Mouse (Mus musculus): ENCODE data around the gene Apoh. TPM values are rescaled to one million over a fixed set of nuclear protein-coding genes. Genes with fewer than 3 reads are reported as not detected.

The Apoh gene
- total and polyA plus RNA-seq, 3 experiments: not detected

DNA sequence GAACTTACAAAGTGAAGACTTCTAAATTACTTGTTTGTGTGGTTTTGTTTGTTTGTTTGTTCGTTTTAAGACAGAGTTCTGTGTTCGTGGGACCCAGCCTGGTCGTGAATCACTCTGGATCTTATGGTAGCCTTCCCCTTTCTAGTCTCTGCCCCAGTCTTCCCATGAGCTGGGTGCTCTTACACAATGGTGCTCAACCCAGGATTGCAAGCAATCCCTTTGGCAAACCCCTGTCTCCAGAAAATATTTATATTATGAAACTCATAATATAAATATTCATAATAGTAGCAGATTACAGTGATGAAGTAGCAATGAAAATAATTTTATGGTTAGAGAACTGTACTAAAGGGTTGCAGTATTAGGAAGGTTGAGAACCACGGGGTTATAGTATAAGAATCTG lies 12.9 kb downstream of the Apoh start:
- no peak for DNase-seq (ENCODE audit: low read depth, low spot score)
- H3K27me3 ChIP-seq (ENCODE audit: control insufficient read depth in 1 of 2, insufficient read depth in 2 of 2, low read length in 2 of 2): peaks cover 2 to 6% of the 10 kb centered on the region in 2 experiments; a peak in 3 of 4 replicates

GRCm38 (mm10) chr11:108358911-108359310 lies 15.8 kb downstream of the Apoh start:
- Histone ChIP-seq H3K27ac (ENCODE audit: control insufficient read depth, low read depth, low read length) (no peak overlapping the region), H3K79me2 (ENCODE audit: control insufficient read depth, insufficient read depth, low read length, poor library complexity) (no peaks in the 10 kb centered on the region), H3K9ac (ENCODE audit: control insufficient read depth, low read depth, low read length, poor library complexity, severe bottlenecking) (no peak overlapping the region), H3K36me3 (ENCODE audit: control insufficient read depth in 1 of 2, insufficient read depth in 2 of 2, low read length in 2 of 2) (no peaks in the 10 kb centered on the region), H3K4me3 (ENCODE audit: control insufficient read depth in 1 of 2, insufficient read depth in 1 of 2, low read depth in 2 of 2, low read length in 2 of 2) (no peak overlapping the region), H3K9me3 (replicated peaks; ENCODE audit: insufficient read depth, low read length) (no peaks in the 10 kb centered on the region), H3K4me1 (ENCODE audit: control insufficient read depth in 1 of 2, insufficient read depth in 2 of 2, low read length in 2 of 2) (peaks cover 0 to 5% of the 10 kb centered on the region in 2 experiments; a peak in 1 of 4 replicates), H3K27me3 (ENCODE audit: control insufficient read depth in 1 of 2, insufficient read depth in 2 of 2, low read length in 2 of 2) (peaks cover 4 to 6% of the 10 kb centered on the region in 2 experiments)
- TF ChIP-seq RCOR1 (IDR thresholded peaks at IDR 0.05; ENCODE audit: low read depth, low read length) (no peak), KAT2A (conservative IDR thresholded peaks at IDR 0.05; ENCODE audit: low read depth, low read length) (no peak), ZKSCAN1 (IDR thresholded peaks at IDR 0.05; ENCODE audit: low read depth, low read length) (no peak)
- no peak for DNase-seq (ENCODE audit: low read depth, low spot score)

More for the DNA sequence above, 12.9 kb downstream of the Apoh start:
- Histone ChIP-seq H3K79me2 (ENCODE audit: control insufficient read depth, insufficient read depth, low read length, poor library complexity) (no peaks in the 10 kb centered on the region), H3K27ac (ENCODE audit: control insufficient read depth, low read depth, low read length) (no peak overlapping the region), H3K36me3 (ENCODE audit: control insufficient read depth in 1 of 2, insufficient read depth in 2 of 2, low read length in 2 of 2) (no peaks in the 10 kb centered on the region), H3K4me1 (ENCODE audit: control insufficient read depth in 1 of 2, insufficient read depth in 2 of 2, low read length in 2 of 2) (peaks cover 0 to 5% of the 10 kb centered on the region in 2 experiments; a peak in 1 of 4 replicates), H3K9me3 (replicated peaks; ENCODE audit: insufficient read depth, low read length) (no peaks in the 10 kb centered on the region), H3K9ac (ENCODE audit: control insufficient read depth, low read depth, low read length, poor library complexity, severe bottlenecking) (no peak overlapping the region), H3K4me3 (ENCODE audit: control insufficient read depth in 1 of 2, insufficient read depth in 1 of 2, low read depth in 2 of 2, low read length in 2 of 2) (no peak overlapping the region)
- TF ChIP-seq MAFK (IDR thresholded peaks at IDR 0.05; ENCODE audit: borderline replicate concordance, low read depth, low read length) (no peak), E2F4 (IDR thresholded peaks at IDR 0.05; ENCODE audit: borderline replicate concordance, low read depth, low read length) (no peak), CTCF (IDR thresholded peaks at IDR 0.05 in 2 of 3, conservative IDR thresholded peaks at IDR 0.05 in 1 of 3; ENCODE audit: control insufficient read depth in 1 of 3, insufficient read depth in 1 of 3, low read depth in 2 of 3, low read length in 3 of 3, poor library complexity in 1 of 3, severe bottlenecking in 1 of 3) (no peak), USF2 (IDR thresholded peaks at IDR 0.05; ENCODE audit: borderline replicate concordance in 1 of 2, insufficient read depth in 1 of 2, low read depth in 1 of 2, low read length in 2 of 2) (no peak), CHD1 (IDR thresholded peaks at IDR 0.05; ENCODE audit: low read depth, low read length) (no peak), TAL1 (IDR thresholded peaks at IDR 0.05; ENCODE audit: low read length) (no peak)

- Histone ChIP-seq H3K27ac (ENCODE audit: control insufficient read depth, low read depth, low read length) (no peak overlapping the region), H3K9me3 (replicated peaks; ENCODE audit: insufficient read depth, low read length) (no peaks in the 10 kb centered on the region), H3K4me3 (ENCODE audit: control insufficient read depth in 1 of 2, insufficient read depth in 1 of 2, low read depth in 2 of 2, low read length in 2 of 2) (no peak overlapping the region), H3K4me1 (ENCODE audit: control insufficient read depth in 1 of 2, insufficient read depth in 2 of 2, low read length in 2 of 2) (peaks cover 0 to 5% of the 10 kb centered on the region in 2 experiments; a peak in 1 of 4 replicates), H3K9ac (ENCODE audit: control insufficient read depth, low read depth, low read length, poor library complexity, severe bottlenecking) (no peak overlapping the region), H3K79me2 (ENCODE audit: control insufficient read depth, insufficient read depth, low read length, poor library complexity) (no peaks in the 10 kb centered on the region), H3K27me3 (ENCODE audit: control insufficient read depth in 1 of 2, insufficient read depth in 2 of 2, low read length in 2 of 2) (peaks cover 2% of the 10 kb centered on the region in 2 experiments), H3K36me3 (ENCODE audit: control insufficient read depth in 1 of 2, insufficient read depth in 2 of 2, low read length in 2 of 2) (no peaks in the 10 kb centered on the region)
- DNase-seq (ENCODE audit: low read depth, low spot score): no peak
- TF ChIP-seq E2F4 (IDR thresholded peaks at IDR 0.05; ENCODE audit: borderline replicate concordance, low read depth, low read length) (no peak), CTCF (IDR thresholded peaks at IDR 0.05 in 2 of 3, conservative IDR thresholded peaks at IDR 0.05 in 1 of 3; ENCODE audit: control insufficient read depth in 1 of 3, insufficient read depth in 1 of 3, low read depth in 2 of 3, low read length in 3 of 3, poor library complexity in 1 of 3, severe bottlenecking in 1 of 3) (no peak), MAZ (IDR thresholded peaks at IDR 0.05; ENCODE audit: low read depth, low read length) (no peak), USF1 (IDR thresholded peaks at IDR 0.05; ENCODE audit: low read depth, low read length) (no peak), USF2 (IDR thresholded peaks at IDR 0.05; ENCODE audit: borderline replicate concordance in 1 of 2, insufficient read depth in 1 of 2, low read depth in 1 of 2, low read length in 2 of 2) (no peak), CHD1 (IDR thresholded peaks at IDR 0.05; ENCODE audit: low read depth, low read length) (no peak), HCFC1 (IDR thresholded peaks at IDR 0.05; ENCODE audit: low read depth, low read length) (no peak), POLR2AphosphoS2 (IDR thresholded peaks at IDR 0.05; ENCODE audit: low read length) (no peak)
These were observed 17.8 kb downstream of the Apoh start for GRCm38 (mm10) chr11:108360983-108361382.

All from MEL (cell line).